Mouse (Mus musculus) lung, adult 18-20 months (tissue): ENCODE measurements at regions not wholly inside any gene's neighbourhood (a gene's known extent, or its start where the extent isn't known, plus 50 kb on each side); places are given as distances from the start of the nearest gene placed in this dataset.
"Not testable (repeated sequence)": the region's sequence is repeated elsewhere in the genome, so short reads cannot be mapped to it uniquely, and the experiment has no call there.

Experiments used
- DNase-seq, 2 experiments: peaks; one replicate each; pipeline ENCODE4 v3.0.0; 2022; ENCODE audit warnings: mixed read lengths in 2 of 2

- no peak for DNase-seq
These were observed 136.4 kb upstream of the Mpdz start for GRCm38 (mm10) chr4:81578981-81579380.

GRCm38 (mm10) chr4:81573771-81574170 is 131.2 kb upstream of the Mpdz start:
- DNase-seq, result no peak

DNA sequence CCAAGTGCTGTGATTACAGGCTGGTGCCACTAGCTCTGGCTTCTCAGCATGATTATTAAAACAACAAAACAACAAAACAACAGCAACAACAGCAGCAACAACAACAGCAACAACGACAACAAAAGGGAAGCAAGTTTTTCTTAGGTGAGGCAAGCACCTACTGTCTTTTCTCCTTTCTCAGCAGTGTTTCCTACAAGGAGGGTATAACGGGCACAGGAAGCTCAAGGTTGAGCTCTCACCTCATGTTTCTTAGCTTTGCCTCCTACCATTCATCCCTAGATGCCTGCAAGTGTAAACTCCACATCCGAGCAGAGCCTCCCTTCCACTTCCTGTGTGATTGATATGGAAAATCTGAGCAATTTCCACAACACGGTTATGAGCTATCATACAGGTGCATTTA is 128.1 kb upstream of the Mpdz start:
- DNase-seq, result no peak

DNA sequence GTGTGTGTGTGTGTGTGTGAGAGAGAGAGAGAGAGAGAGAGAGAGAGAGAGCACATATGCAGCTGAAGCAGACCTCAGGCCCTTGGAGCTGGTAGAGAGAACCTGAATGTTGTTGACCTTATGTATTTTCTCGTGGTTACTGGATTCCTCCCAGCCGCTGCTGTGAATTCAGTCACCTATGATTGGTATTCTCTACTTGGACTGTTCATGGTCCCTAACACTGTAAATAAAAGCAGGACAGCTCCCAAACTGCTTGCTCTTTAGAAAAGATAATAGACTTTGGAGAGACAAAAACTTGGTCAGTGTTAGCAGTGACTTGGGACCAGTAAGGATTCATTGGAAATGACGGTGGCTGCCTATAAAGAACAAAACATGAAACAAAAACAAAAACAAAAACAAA is 126.9 kb upstream of the Mpdz start:
- no peak for DNase-seq

GRCm38 (mm10) chr4:81568404-81568803 is 125.8 kb upstream of the Mpdz start:
- DNase-seq, result no peak

DNA sequence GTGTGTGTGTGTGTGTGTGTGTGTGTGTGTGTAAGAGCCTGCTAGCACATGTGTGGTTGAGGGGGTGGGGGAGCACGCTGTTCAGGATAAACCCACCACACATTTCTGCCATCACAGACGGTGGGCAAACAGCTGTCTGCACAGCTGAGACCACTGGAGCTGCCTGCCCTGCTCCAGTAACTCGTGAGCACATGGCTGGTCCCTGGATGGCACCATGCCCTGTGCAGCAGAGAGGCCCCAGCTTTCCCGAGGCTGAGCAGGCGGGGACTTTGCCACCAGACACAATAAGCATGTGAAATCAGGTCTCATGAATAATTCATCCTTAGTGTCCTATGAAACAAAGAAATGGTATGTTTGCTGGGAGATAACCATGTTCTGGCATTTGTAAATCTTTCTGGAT is 125.3 kb upstream of the Mpdz start:
- DNase-seq, result no peak

- no peak for DNase-seq
These were observed 123.9 kb upstream of the Mpdz start for GRCm38 (mm10) chr4:81566526-81566925.

- no peak for DNase-seq
These were observed 123.1 kb upstream of the Mpdz start for GRCm38 (mm10) chr4:81565422-81566395.

GRCm38 (mm10) chr4:81564446-81564845 is 121.8 kb upstream of the Mpdz start:
- no peak for DNase-seq

- DNase-seq, result peak; percentile 28 to 54
These were observed 121.0 kb upstream of the Mpdz start for GRCm38 (mm10) chr4:81563574-81563973.

DNA sequence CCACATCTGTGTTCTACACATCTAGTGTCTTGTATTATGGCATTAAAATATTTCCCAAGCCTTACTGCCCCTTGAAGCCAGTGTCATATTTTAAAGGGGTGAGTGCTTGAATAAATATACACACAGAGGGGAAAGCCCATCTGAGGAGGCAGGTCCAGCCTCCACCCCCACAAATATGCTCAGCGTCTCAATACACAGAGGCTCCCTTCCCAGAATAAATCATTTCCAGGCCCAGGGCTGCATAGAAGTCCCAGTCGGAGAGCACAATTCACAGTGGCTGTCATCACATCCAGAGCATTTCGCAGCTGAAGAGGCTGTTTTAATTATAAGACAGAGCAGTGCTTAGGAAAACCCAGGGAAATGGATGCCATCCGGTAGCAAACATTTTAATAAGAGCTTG is 118.8 kb upstream of the Mpdz start:
- DNase-seq, result no peak

GRCm38 (mm10) chr4:81550816-81551215 is 108.2 kb upstream of the Mpdz start:
- DNase-seq, result no peak

GRCm38 (mm10) chr4:81550256-81550655 is 107.6 kb upstream of the Mpdz start:
- DNase-seq, result no peak

DNA sequence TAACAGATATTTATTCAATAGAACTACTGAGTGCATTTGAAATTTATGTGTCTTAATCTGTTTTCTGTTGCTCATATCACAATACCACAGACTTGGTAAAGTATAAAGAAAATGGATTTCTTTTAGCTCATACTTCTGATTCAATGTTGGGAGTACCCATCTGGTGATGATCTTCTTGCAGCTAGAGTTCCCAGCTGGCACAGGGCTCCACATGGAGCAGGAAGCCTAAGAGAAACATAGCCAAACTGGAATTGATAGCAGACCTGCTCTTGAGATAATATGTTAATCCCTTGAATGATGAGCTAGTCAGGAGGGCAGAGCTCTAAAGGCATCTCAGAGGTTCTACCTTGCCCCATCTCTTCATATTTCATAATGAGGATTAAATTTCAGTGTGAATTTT is 97.9 kb upstream of the Mpdz start:
- DNase-seq, result no peak

DNA sequence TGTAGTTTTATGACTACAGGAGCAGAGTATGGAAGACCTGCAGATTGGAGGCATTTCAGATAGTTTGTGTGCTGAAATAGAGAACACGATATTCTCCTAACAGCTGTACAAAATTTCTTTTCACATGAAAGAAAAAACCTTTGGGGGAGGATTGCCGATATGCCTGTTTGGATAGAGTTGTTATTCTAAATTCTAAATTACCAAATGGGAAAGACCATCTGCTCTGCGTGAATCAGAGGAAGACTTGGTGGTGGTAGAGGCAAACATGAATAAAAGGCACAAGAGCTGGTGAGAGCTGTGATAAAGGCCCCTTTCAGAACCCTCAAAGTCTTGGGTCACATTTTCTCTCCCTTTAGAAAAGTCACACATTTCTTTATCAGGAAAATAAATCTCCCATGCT is 96.9 kb upstream of the Mpdz start:
- DNase-seq, result no peak

DNA sequence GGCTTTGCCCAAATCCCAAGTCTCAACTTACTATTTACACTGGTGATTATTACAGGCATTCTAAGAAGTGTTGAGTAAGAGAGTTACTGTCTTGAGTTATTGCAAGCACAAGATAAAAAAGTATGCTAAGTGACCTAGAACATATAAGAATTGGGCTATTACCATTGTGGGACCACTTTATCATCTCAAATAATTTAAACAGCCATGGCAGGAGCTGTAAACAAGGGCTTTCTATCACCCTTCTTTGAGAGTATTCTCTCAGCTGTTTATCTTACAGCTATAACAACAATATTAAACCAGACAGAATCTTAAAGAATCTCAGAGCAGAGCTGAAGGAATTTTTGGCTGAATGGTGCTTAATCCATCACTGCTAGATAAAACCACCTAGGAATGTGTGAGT is 94.2 kb upstream of the Mpdz start:
- DNase-seq, result no peak

DNA sequence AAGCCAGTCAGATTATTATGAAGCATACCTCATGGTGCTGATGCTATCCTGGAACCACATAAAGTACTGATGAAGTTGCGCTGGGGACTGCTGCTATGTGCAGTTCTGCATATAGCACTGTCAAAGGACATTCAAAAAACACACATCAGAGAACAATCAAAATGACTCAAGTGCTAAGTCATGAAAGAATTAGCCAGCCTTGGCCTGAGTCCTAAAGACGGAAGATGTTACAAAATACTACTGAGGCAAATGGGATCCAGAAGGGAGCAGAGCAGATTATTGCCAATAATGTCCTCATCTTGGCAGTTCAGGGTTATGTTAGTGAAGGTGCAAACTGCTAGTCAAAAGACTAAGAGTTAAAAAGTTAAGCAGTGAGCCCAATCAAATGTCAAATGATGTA is 87.9 kb upstream of the Mpdz start:
- DNase-seq, result peak in 1 of 2 experiments; percentile 14

- not testable (repeated sequence) for DNase-seq
These were observed 76.5 kb upstream of the Mpdz start for GRCm38 (mm10) chr4:81519151-81519550.

- no peak for DNase-seq
These were observed 71.9 kb upstream of the Mpdz start for GRCm38 (mm10) chr4:81514547-81514946.

- DNase-seq, result no peak
These were observed 69.8 kb upstream of the Mpdz start for GRCm38 (mm10) chr4:81512396-81512795.

GRCm38 (mm10) chr4:81508776-81509175 is 66.2 kb upstream of the Mpdz start:
- DNase-seq, result no peak

GRCm38 (mm10) chr4:81506841-81507240 is 64.2 kb upstream of the Mpdz start:
- DNase-seq, result no peak

GRCm38 (mm10) chr4:81506306-81506705 is 63.7 kb upstream of the Mpdz start:
- DNase-seq, result no peak

GRCm38 (mm10) chr4:81505096-81505495 is 62.5 kb upstream of the Mpdz start:
- DNase-seq, result no peak

GRCm38 (mm10) chr4:81503941-81504340 is 61.3 kb upstream of the Mpdz start:
- peak in 1 of 2 experiments; percentile 2 for DNase-seq
